Mouse (Mus musculus): ENCODE measurements around the gene Thap2.

- TF ChIP-seq CTCF (IDR thresholded peaks at IDR 0.05) = no peak
- no peak for TF ChIP-seq EP300 (IDR thresholded peaks at IDR 0.05)
Measured at GRCm38 (mm10) chr10:115413496-115413895, 29.3 kb upstream of the Thap2 start.

Measured in lung, postnatal 0 days (tissue).